Mouse (Mus musculus): ENCODE measurements at regions not wholly inside any gene's neighbourhood (a gene's known extent, or its start where the extent isn't known, plus 50 kb on each side); places are given as distances from the start of the nearest gene placed in this dataset.

- DNase-seq (ENCODE audit: low spot score in 2 of 2) = no peak
Measured at GRCm38 (mm10) chr4:68382007-68382406, 572.2 kb downstream of the Brinp1 start.

GRCm38 (mm10) chr4:68367983-68368382 is 586.2 kb downstream of the Brinp1 start:
- no peak for DNase-seq (ENCODE audit: low spot score in 2 of 2)

GRCm38 (mm10) chr4:68319575-68319974 is 634.6 kb downstream of the Brinp1 start:
- DNase-seq (ENCODE audit: low spot score in 2 of 2) = no peak

GRCm38 (mm10) chr4:68312751-68313150 is 641.4 kb downstream of the Brinp1 start:
- no peak for DNase-seq (ENCODE audit: low spot score in 2 of 2)

- DNase-seq (ENCODE audit: low spot score in 2 of 2) = no peak
Measured at GRCm38 (mm10) chr4:68284845-68285244, 669.4 kb downstream of the Brinp1 start.

GRCm38 (mm10) chr4:68280903-68281302 is 673.3 kb downstream of the Brinp1 start:
- no peak for DNase-seq (ENCODE audit: low spot score in 2 of 2)

- no peak for DNase-seq (ENCODE audit: low spot score in 2 of 2)
Measured at GRCm38 (mm10) chr4:68275063-68275708, 679.0 kb downstream of the Brinp1 start.

Measured in urinary bladder, adult 18-20 months (tissue).